Mouse (Mus musculus) kidney, postnatal 36 days (tissue): ENCODE results near the gene Ldb2.

Source experiments
- DNase-seq, 2 experiments: peaks; one replicate each; pipeline ENCODE4 v3.0.0; 2021 to 2022; ENCODE audit warnings: mixed read lengths in 2 of 2

Gene Ldb2

DNA sequence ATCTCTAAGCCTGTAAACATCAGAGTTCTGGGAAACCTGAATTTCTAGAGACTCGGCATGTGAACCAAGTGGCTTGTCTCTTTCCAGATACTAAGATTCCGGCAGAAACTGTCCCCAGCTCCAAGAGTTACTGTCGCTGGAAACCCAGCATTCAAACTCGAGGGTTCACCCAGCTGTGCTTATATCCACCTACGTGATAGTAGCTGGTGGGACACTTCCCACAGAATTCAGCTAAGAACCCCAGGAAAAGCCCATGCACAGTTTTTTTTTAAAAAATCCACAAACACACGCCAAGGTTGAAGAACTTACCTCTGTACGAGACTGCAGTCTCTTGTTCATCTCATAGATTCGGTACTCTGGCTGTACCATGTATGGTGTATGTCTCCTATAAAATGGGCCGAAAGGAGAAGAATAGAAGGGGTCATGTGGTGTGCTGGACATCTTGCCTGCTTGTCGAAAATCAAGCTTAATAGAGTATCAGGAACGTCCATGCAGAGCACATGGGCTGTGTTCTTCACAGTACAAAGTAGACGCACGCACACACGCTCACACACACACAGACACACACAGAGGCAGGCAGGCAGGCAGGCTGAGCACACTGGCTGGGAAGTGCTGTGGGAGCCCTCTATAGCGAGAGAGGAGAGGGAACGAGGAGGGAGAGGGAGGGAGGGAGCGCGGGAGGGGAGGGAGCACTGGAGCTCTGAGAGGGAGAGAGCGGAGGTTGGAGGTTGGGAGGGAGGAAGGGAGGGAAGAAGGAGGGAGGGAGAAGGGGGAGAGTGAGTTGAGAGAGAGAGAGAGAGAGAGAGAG lies at the start of gene Ldb2:
TSS of gene Ldb2 (minus strand) at position 628 of the 808 bp plus-strand sequence.
- DNase-seq, result peak; percentile 59 to 68

DNA sequence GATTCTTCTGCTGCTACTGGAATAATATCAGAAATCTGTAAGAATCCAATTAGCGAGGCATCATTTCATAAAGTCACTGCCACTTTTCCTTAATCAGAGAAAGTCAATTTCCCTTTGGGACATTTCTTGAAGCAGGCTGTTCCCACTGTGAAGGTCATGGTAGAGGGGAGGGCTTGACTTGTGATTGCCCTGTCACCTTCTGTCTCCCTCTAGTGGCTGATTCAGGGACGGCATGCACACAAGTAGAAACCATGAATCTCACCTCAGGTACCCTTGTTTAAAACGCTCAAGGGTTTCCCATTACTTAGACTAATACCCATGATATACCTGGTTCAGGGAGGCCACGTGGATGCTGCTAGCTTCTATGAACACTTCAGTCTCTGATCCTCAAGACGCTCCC lies 31.8 kb upstream of the Ldb2 start:
- peak; percentile 26 to 80 for DNase-seq

DNA sequence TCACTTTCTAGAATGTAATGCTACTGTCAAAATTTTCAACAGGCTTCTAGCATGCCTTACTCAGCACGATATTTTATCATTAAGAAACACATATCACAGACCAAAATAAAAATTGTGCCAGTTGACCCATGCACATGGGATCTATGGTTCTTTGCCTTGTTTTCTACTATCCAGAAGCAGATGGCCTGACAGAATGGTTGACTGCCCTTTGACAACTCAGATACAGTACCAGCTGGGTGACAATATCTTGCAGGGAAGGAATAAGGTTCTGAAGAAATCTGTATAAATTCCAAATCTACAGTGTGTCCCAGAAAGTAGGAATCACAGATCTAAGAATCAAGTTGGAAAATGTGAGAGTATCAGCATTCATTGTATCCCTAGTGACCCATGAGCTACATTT lies 16.0 kb upstream of the Ldb2 start:
- DNase-seq, result no peak

DNA sequence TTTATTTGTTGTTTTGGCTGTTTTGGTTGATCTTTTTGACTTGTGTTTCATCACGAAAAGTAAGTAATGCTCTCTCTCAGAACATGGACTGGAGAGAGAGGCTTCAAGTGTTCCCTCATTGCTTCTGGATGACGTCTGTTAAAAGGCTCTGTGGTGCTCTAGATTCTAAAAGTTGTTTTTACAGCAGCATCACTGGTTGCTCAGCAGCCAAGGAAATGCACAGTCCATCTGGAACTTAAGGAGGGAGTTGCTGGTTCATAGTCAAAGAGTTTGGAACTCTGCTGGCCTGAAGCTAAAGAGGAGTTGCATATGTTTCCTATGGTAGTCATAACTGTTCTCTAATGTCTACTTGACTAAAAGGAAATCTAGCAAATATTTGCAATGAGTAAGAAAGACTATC lies 6.5 kb upstream of the Ldb2 start:
- DNase-seq, result no peak

DNA sequence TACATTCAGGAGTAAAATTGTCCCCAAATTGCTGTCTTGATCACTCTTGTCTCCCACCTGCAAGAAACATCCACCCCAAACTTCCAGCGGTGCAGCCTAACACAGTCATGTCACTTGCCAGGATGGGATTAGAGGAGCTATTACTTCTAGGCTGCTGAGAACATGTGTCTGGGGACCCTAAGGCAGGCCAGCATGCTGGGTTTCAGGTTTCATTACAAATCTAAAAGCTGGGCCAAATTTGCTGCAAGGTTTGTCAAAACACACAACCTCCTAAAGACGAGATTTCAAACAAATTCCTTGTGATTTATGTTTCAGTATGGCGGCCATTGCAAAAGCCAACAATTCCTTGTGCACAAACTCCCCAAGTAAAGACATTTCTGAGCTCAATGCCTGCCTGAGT lies 1.6 kb upstream of the Ldb2 start:
- no peak for DNase-seq

DNA sequence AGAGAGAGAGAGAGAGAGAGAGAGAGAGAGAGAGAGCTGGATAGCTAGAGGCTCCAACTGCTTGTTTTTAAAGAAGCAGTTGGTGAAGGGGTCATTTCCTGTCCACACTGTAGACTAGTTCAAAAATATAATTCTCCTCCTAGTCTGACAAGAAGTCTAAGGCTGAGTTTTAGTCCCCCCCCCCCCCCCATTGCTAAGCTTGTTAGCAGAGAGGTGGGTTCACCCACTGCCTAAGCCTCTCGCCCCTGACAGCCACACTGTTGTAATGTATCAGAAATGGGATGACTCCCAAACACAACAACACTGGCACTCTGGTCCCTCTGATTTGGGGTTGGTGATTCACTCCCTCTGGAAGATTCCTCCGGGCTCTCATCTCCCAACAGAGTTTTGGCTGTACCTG lies 381 bp upstream of the Ldb2 start:
- no peak for DNase-seq

DNA sequence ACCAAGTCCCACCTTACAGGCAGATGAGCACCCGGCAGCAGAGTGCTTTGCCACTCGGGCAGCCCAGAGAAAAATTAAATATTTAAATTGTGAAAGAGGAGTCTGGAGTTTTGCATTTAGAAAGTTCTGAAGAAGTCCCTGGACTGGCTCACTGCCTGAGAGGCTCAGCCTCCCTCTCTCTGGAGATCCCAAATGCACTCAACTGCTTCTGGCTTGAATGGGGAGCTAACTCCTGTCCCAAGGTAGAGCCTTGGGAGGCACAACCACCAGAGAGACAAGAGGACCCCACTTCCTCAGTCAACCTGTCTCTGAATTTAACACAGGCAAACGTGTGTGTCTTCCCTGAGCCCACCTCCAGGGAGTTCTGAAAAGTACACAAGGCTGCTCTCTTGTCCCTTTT lies 987 bp downstream of the Ldb2 start:
- no peak for DNase-seq

DNA sequence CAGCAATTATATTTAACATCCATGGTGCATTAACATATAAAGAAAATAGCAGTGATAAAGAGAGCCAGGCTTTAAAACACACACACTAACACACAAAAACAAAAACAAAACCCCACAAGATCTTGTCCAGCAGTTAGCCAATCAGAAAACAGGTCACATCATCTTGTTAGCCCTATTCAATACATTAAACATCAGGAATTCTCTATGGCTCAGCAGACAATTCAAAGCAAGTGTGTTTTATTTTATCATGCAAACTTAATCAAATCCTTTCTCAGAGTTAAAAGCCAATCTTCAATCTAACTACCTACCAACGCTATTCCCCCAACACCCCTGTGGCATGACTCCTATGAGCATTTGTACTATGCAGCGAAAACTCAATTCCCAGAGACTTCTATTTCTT lies 1.4 kb downstream of the Ldb2 start:
- no peak for DNase-seq

DNA sequence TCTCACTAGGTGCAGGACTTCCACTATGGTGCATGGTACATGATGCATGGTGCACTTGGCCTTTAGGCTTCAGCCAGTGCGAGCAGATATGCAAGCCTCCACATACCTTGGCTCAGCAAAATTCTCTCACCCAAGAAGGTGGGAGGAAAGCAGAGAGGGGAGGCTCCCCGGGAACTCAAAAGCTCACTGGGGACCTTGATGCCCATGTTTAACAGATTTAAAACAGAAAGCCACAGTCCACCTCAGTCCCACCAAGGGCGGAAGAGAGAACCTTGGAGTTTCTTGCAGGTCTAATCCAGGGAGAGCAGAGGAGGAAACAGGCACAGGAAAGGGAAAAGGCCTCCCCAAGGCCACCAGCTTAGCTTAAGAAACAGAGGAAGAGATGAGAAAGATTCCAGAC lies 14.9 kb downstream of the Ldb2 start:
- no peak for DNase-seq

DNA sequence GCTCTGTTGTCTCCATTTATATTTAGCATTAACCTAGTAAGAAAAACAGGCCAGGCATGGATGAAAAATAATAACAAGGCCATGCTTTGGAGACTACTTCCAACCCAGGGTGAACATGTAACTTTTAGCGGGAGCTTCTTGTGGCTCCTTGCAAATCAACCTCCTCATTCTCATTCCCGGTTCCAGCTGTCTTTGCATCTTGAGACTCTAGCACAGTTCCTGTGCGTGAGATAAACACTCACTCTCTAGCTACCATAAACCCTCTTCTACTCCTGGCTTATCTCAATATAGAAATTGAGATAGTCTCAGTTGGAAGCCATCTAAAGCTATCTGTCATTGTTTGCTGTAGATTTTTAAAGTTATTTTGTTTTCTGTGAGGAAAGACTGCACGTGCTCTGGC lies 20.1 kb downstream of the Ldb2 start:
- no peak for DNase-seq

DNA sequence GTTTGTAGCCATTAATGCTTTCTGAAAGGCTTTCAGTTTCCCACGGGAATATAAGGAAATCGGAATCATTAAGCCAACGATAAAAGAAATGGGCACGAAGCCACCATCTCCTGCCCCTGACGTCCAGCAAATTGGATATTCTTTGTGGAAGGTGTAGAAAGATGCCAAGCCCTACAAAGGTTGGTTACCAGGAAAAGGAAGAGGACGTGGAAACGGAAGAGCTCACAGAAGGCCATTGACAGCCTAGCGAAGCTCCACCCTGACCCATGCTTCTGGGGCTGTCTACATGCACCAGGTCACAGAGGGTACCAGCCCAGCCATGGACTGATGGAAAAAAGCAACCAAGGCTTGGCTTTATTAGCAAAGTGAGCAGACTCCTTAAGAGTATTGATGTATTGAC lies 31.0 kb downstream of the Ldb2 start:
- DNase-seq, result peak; percentile 30 to 47

DNA sequence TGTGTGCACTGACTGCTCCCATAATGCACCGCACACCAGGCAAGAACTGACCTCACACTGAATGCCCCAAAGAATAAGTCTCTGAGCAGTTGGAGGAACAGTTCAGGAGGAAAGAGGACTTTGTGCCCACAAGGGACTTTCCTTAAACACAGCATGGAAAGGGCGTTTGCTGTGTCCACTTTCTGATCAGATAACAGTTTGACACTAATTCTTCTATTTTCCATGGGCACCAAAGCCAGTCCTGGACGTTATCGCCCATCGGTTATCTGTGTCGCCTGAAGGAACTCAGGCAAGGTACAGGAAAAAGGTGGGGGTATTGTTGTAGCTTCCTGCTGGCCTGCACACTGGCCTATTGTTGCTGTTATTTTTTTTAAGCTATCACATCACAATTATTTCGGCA lies 34.6 kb downstream of the Ldb2 start:
- DNase-seq, result peak; percentile 22 to 67

DNA sequence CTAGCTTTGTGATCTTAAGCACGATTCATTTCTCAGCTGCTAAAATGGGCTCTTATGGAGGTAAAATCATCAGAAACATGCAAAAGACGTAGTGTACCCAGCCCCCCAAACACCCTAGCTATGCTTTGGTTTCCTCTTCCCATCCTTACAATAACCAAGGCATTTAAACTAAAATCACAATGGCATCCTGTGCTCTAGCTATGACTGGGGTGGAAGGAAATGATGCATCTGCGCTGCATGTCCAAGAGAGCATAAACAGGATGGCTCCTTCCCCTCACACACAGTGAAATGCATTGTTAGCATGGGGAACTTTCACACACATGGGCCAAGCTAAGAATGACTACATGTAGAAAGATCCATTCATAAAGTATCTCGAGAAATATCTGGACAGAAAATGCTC lies 40.3 kb downstream of the Ldb2 start:
- no peak for DNase-seq

DNA sequence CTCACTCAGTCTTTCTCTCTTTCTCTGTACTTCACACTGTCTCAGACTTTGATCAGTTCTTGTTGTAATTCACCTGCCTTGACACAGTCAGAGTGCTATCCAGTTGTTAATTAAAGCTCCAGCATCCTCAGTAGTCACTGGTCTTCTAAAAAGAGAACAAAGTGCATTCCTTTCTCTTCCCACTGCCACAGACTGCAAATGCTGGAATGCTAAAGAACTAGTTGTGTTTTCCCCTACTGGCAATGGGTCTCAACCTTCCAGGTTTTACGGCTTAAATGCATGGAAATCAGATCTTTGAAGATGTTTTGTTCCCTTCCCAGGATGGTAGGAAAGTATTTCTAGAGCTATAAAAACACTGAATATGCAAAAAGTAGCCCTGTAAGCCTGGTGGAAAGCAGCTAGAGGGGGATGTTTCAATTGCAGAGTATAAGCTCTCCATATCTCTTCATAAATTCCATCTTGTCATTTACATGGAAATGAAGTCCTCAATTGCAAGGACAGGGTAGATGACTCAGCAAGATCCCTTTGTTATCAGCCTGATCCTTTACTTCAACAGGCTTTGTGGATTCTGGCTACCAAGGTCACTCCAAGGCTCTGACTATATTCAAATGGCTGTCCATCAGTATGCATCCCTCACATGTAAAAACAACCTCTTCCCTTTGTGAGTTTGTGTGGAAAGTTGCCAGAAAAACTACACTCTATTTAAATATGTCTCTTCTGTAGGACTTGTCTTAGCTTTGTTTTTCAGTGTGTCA lies 45.1 kb downstream of the Ldb2 start:
- no peak for DNase-seq

DNA sequence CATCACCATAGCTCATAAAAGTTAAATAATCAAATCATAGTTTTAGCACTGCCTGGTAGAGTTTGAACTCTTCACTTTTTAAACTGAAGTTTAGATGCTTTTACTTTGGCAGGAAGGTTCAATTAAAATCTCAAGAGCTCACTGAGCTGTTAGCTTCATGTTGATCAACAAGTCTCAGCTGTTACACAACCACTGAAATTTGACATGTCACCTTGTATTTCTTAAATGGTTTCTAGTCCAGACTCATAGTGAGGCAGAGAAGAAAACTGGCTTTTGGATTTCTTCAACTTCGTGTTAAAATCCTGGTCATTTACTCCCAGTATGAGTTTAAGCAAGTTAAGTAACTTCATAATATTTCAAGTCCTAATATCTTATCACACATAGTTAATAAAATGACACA lies 53.8 kb downstream of the Ldb2 start:
- DNase-seq, result no peak

DNA sequence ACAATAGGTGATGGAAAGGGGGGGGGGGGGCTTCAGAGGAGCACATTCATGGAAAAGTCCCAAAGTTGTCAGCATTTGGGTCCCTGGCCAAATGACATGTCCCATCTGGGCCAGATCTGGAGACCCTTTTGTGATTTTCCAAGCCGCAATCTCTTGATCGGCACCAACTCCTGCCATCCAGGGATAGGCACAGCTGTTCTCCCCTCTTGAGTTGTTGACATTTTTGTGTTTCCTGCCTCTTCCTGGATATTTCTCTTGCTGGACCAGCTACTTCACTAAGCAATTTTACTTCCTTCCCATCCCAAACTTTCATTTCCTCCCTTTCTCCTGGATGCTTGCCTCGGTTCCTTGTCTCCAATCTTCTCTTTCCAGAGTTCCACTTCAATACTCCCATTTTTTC lies 63.1 kb downstream of the Ldb2 start:
- DNase-seq, result peak in 1 of 2 experiments; percentile 22

DNA sequence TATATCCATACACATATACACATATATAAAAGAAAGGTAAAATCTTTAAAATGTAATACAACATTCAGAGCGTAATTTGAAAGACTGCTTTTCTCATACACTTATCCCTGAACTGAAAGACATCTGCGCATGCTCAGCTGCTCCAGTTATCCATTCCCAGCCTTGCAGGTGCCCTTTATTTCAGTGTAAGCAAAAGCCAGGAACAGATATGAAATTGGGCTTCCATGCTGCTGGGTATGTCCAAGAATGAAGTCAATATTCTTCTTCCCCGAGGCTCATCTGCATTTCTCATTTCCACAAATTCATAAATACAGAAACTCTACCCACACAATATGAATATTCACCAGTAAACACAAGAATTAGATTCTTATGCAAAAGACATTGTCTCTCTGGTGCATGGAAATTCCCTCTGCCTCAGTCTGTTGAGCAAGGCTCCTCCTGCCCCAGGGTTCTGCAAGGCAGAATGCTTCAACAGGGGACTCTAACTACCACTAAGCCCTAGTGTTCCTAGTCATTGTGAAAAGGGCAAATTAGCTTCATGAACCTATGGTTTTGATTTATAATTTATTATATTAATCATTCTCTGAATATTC lies 65.3 kb downstream of the Ldb2 start:
- DNase-seq, result no peak

DNA sequence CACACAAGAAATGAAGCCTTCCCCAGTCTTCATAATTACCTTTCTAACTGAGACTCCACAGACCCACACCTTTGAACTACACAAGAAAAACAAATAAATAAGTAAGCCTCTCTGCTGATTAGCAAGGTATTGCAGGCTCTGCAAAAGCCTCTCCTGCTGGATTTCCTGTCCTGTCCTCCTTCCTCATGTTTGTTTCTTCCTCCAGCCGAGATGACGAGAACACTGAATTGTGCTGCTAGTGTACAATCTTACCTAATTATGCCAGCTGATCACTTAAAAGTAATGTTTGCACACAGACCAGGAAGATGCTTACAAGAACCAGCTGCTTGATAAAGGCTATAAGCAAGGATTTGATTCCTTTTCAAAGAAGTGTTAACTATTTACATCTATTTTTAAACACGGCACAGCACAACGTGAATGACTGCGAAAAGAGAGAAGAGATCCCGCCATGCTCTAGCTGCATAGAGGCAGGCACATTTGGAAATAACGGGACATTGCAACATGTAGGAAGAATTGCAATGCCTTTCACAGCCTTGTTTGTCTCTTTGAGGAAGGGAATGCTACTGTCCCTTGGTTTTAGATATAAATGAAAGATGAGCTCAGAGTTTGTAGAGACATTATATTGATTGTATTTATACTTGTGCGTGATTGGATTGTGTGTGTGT lies 69.7 kb downstream of the Ldb2 start:
- no peak for DNase-seq

DNA sequence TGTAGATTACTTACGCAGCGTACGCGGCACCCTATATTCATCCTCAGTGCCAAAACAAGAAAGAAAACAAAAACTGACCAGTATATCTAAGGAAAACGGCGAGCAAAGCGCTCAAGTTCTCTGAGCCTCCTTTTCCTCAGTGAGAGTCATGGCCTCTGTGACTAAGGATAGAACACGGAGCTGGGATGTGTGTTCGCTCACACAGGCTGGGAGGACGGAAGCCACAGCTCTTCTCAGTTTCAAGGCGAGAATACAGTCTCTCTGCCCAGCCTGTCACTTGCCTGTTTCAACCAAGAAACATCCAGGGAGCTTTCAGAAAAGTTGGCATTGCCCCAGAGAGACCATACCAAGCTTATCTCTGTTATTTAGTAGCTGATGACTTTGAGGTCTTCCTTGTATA lies 71.5 kb downstream of the Ldb2 start:
- no peak for DNase-seq

DNA sequence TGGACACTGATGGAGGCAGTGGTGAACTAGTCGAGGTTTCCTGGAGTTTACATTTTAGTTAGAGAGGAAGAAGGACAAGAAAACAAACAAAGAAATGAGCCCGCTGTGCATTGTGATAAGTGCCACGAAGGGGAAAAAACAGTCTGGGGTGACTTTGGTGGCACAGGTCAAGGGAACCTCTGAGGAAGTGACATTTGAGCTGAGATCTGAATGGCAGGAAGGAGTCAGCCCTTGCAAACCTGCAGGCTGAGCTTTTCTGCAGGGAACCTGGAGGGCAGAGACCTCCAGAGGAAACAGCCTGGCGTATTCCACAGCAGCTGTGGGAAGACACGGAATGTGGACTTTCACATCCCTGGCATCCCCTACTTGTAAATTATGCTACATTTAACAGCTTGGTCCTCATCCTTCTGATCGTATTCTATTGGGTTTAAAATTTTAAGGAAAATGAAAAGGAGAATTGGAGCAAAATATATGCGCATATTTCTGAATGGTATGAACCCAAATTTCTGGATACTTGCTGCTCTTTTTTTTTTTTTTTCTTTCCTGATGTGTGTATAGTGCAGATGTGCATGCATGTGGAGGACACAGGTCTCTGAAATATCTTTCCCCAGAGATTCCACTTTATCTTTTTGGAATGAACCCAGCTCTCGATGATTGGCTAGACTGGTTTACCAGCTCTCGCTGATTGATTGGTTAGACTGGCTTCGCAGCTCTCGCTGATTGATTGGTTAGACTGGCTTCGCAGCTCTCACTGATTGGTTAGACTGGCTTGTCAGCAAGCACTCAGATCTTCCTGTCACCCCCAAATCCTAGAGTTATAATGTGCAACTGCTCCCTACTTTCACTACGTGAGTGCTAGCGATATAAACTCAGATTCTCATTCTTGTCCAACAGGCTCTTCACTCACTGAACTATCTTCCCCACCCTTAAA lies 72.7 kb downstream of the Ldb2 start:
- peak; percentile 23 to 34 for DNase-seq

DNA sequence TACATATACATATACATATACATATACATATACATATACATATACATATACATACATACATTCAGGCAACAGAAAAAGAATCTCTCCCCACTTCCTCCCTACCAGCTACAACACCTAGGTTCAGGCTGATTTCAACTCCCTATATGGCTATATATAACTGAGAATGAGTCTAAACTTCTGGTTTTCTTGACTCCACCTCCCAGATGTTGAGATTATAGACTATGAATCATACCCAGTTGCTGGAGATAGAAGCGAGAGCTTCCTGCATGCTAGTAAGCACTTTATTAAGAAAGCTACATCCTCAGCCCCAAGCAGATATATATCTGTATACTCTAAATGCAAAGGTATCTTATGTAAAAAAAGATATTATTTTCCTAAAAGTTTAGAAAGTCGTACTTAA lies 74.0 kb downstream of the Ldb2 start:
- DNase-seq, result no peak

DNA sequence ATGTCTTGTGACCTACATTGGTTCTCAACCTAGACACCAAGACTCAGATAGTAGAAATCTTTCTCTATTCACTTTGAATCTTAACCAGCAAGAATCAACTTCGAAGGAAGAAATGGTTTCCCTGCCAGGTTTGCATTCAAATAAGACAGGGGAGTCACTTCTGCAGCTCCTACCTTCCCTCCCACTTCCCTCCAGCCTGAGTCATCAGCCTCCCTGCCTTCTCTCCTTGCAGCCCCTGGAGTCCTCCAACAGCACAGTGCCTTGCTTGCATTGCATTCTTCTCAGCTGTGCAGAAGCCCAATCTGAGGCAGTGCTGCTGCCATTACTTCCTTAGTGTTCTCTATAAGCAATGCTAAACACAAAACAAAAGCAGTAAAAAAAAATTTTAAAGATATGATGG lies 79.6 kb downstream of the Ldb2 start:
- no peak for DNase-seq
